ENCODE assay signal across 8 mouse cellular contexts in genomic region chr10:96264433-96264832, GRCm38 (mm10).
DNase-seq lines count a peak whose midpoint lies in the region; ATAC-seq and TF ChIP-seq lines count a peak whose summit lies in the region.

No protein-coding gene starts in this region.

- no peak for TF ChIP-seq POLR2A in CH12.LX (IDR thresholded peaks at IDR 0.05; ENCODE audit: low read depth, low read length)

- dilution Hi-C loops in CH12.LX (cut with MboI; ENCODE audit: extremely low pct_ligation_motif_present, extremely low pct_unique_long_range_greater_than_20kb, low sequenced_read_pairs) = no loop called here

- no peaks in the 10 kb centered on the region for H3K79me2 ChIP-seq in CH12.LX (replicated peaks; ENCODE audit: control insufficient read depth, extremely low read depth, insufficient read depth, poor library complexity, severe bottlenecking)

- no peak overlapping the region for H3K9ac ChIP-seq in kidney, embryonic 14.5 days (ENCODE audit: low read depth, low read length)
- peak overlapping the region; percentile 40 for H3K9ac ChIP-seq in CH12.LX (ENCODE audit: insufficient read depth, low read depth)

- 0 out of 2 replicates have a peak, but pooled peaks have one; percentile 32 for ATAC-seq in kidney, embryonic 14.5 days (ENCODE audit: low FRiP score, low TSS enrichment)
- no peak for ATAC-seq in megakaryocyte-erythroid progenitor cell, adult 5-6 weeks (replicated peaks; ENCODE audit: low FRiP score, low TSS enrichment, poor library complexity, severe bottlenecking)

- no peaks in the 10 kb centered on the region for H3K36me3 ChIP-seq in kidney, embryonic 14.5 days (ENCODE audit: control insufficient read depth, insufficient read depth, low read length)
- H3K36me3 ChIP-seq in CH12.LX (replicated peaks in 1 of 2; ENCODE audit: control insufficient read depth in 1 of 2, insufficient read depth in 1 of 2, low read length in 1 of 2) = no peaks in the 10 kb centered on the region
- no peaks in the 10 kb centered on the region for H3K36me3 ChIP-seq in limb, embryonic 10.5 days

- no peak for DNase-seq in kidney, adult 11 months
- no peak for DNase-seq in CH12.LX (ENCODE audit: extremely low read depth)
- peak; percentile 8 for DNase-seq in adipocyte (ENCODE audit: low spot score)
- DNase-seq in limb, embryonic 10.5 days (ENCODE audit: low spot score) = no peak
- no peak for DNase-seq in MN1 (ENCODE audit: low spot score)
- DNase-seq in thymus, postnatal 0 days (ENCODE audit: low spot score) = no peak

- H3K4me1 ChIP-seq in kidney, embryonic 14.5 days (ENCODE audit: control insufficient read depth, insufficient read depth, low read length) = peaks cover 24% of the 10 kb centered on the region
- H3K4me1 ChIP-seq in CH12.LX (ENCODE audit: control insufficient read depth in 1 of 2, insufficient read depth in 2 of 2) = peaks cover 21 to 62% of the 10 kb centered on the region in 2 experiments
- H3K4me1 ChIP-seq in limb, embryonic 10.5 days = peaks cover 35% of the 10 kb centered on the region

- H3K9me3 ChIP-seq in kidney, embryonic 14.5 days (ENCODE audit: control insufficient read depth, low read length) = no peaks in the 10 kb centered on the region
- no peaks in the 10 kb centered on the region for H3K9me3 ChIP-seq in CH12.LX (replicated peaks; ENCODE audit: low read length)
- H3K9me3 ChIP-seq in limb, embryonic 10.5 days (replicated peaks) = no peaks in the 10 kb centered on the region

- 10% methylated on average over 5 of the region's 5 CpGs for WGBS in kidney, embryonic 14.5 days
- 67% methylated on average over 5 of the region's 5 CpGs for WGBS in limb, embryonic 10.5 days

- H3K27ac ChIP-seq in kidney, embryonic 14.5 days (ENCODE audit: low read depth, low read length) = peak overlapping the region; percentile 51; the same call in 1 of the 2 replicates
- H3K27ac ChIP-seq in CH12.LX (ENCODE audit: insufficient read depth, low read depth) = peak overlapping the region; percentile 94
- peak overlapping the region; percentile 72 for H3K27ac ChIP-seq in limb, embryonic 10.5 days

- H3K27me3 ChIP-seq in kidney, embryonic 14.5 days (ENCODE audit: control insufficient read depth, insufficient read depth, low read length) = no peaks in the 10 kb centered on the region
- no peaks in the 10 kb centered on the region for H3K27me3 ChIP-seq in CH12.LX (replicated peaks)
- H3K27me3 ChIP-seq in limb, embryonic 10.5 days (ENCODE audit: low read depth, poor library complexity, severe bottlenecking) = no peaks in the 10 kb centered on the region

- no peak overlapping the region for H3K4me3 ChIP-seq in kidney, embryonic 14.5 days (ENCODE audit: low read length)
- H3K4me3 ChIP-seq in CH12.LX (replicated peaks in 1 of 3; ENCODE audit: low read depth in 2 of 3, low read length in 2 of 3, poor library complexity in 1 of 3) = no peak overlapping the region
- H3K4me3 ChIP-seq in limb, embryonic 10.5 days = no peak overlapping the region

- in situ Hi-C loops in CH12.LX (cut with MboI; ENCODE audit: low pct_ligation_motif_present, low pct_unique_long_range_greater_than_20kb, low sequenced_read_pairs) = no loop called here

- TF ChIP-seq RAD21 in CH12.LX (IDR thresholded peaks at IDR 0.05; ENCODE audit: low read depth, low read length) = no peak

- TF ChIP-seq EP300 in CH12.LX (IDR thresholded peaks at IDR 0.05; ENCODE audit: low read length) = peak; percentile 44; the same call in 1 of the 2 replicates

- no peak overlapping the region for H3K4me2 ChIP-seq in kidney, embryonic 14.5 days (replicated peaks; ENCODE audit: low read depth, low read length)
- H3K4me2 ChIP-seq in CH12.LX (ENCODE audit: insufficient read depth, low read depth, poor library complexity, severe bottlenecking) = peak overlapping the region; percentile 72

- no peak for TF ChIP-seq CTCF in CH12.LX (conservative IDR thresholded peaks at IDR 0.05 in 1 of 2, IDR thresholded peaks at IDR 0.05 in 1 of 2; ENCODE audit: low read depth in 2 of 2, low read length in 2 of 2)

TF ChIP-seq in CH12.LX, 34 proteins besides CTCF, POLR2A, EP300 and RAD21:
- TF ChIP-seq ETS1 (conservative IDR thresholded peaks at IDR 0.05; ENCODE audit: low read depth, low read length) (peak; percentile 31; the same call in 1 of the 2 replicates), ZNF384 (IDR thresholded peaks at IDR 0.05; ENCODE audit: low read depth, low read length) (peak; percentile 99), JUND (conservative IDR thresholded peaks at IDR 0.05; ENCODE audit: low read depth, low read length) (no peak), BHLHE40 (IDR thresholded peaks at IDR 0.05; ENCODE audit: low read depth, low read length) (peak; percentile 13; the same call in 1 of the 2 replicates)
